In the genomic region with DNA sequence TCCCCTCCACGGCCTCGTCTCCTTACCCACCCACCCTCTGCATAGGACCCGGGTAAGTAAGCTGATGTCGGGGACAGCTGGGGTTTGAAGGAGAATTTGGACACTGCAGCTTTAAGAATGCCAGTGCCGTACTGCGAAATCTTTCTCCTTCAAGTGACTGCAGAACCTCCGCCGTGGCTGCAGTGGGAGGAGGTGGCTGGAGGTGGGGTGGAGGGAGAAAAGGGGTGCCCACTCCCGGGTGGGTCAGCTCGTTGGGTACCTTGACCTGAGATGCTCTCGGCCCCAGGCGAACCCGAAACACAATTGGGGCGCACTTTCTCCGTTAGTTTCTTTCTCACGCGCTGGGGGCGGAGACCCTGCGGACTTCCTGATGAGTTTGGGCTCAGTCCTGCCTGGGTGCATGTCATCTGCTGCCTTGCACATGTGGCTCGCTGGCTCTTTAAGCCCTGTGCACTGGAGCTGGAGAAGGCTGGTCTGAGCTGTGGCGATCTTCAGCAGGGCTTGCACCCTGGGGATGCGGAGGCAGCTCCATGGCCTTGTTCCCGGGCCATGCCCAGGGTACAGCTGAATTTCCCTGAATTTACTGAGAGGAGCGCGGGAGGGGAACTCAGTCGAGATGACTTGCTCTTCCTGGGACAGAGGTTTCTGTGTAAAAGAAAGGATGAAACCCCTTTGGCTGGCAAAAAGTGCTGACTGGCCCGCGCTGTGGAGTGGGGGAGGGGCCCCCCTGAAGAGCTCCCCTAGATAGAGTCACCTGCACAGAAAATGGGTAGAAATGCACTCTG, we compare ENCODE assay signal across 8 mouse cellular contexts. TPM values are rescaled to one million over a fixed set of nuclear protein-coding genes. Genes with fewer than 3 reads are reported as not detected.
DNase-seq lines count a peak whose midpoint lies in the region; ATAC-seq and TF ChIP-seq lines count a peak whose summit lies in the region.

No protein-coding gene starts in this region.

- peak overlapping the region; percentile 76 for H3K9ac ChIP-seq in heart, embryonic 13.5 days
- H3K9ac ChIP-seq in midbrain, embryonic 16.5 days (ENCODE audit: low read depth, low read length), result peak overlapping the region; percentile 58

- TF ChIP-seq POLR2A in cerebellum, adult 2 months (IDR thresholded peaks at IDR 0.05; ENCODE audit: borderline replicate concordance, insufficient read depth, low read length), result peak; percentile 45; the same call in 1 of the 2 replicates

- peak overlapping the region; percentile 76 for H3K27ac ChIP-seq in cerebellum, adult 2 months (ENCODE audit: insufficient read depth, low read length)
- H3K27ac ChIP-seq in heart, embryonic 13.5 days (replicated peaks), result no peak overlapping the region
- no peak overlapping the region for H3K27ac ChIP-seq in midbrain, embryonic 16.5 days (ENCODE audit: low read length)

- no peaks in the 10 kb centered on the region for H3K36me3 ChIP-seq in heart, embryonic 13.5 days
- no peaks in the 10 kb centered on the region for H3K36me3 ChIP-seq in midbrain, embryonic 16.5 days (ENCODE audit: control insufficient read depth, insufficient read depth, low read length)

- intact Hi-C loops in left cerebral cortex, postnatal 25 days (cut with DNase I), result loop anchor here (1.0 kb wide), 1 partner anchor 189 kb away; no protein-coding TSS in a partner anchor

- peak; percentile 61 to 82 for DNase-seq in adrenal gland, adult (ENCODE audit: inconsistent age in 2 of 2, low spot score in 1 of 2)
- DNase-seq in adrenal gland, adult 18-20 months (ENCODE audit: low spot score in 2 of 2), result no peak
- DNase-seq in 3134 (ENCODE audit: extremely low read depth, insufficient read length, low spot score), result peak; percentile 68
- DNase-seq in cerebellum, adult 2 months, result peak; percentile 73 to 79
- DNase-seq in left cerebral cortex, postnatal 25 days (ENCODE audit: low spot score in 2 of 2), result peak; percentile 47 to 74
- DNase-seq in yolk sac, embryonic 10.5 days (ENCODE audit: low spot score), result peak; percentile 38

- under 1% methylated on average over 28 of the region's 28 CpGs for WGBS in cerebellum, adult 2 months
- 1% methylated on average over 28 of the region's 28 CpGs for WGBS in heart, embryonic 13.5 days
- WGBS in midbrain, embryonic 16.5 days, result under 1% methylated on average over 28 of the region's 28 CpGs

- H3K4me1 ChIP-seq in cerebellum, adult 2 months (ENCODE audit: control insufficient read depth, insufficient read depth, low read length), result peaks cover 18% of the 10 kb centered on the region
- peaks cover 40% of the 10 kb centered on the region for H3K4me1 ChIP-seq in heart, embryonic 13.5 days
- peaks cover 28% of the 10 kb centered on the region for H3K4me1 ChIP-seq in midbrain, embryonic 16.5 days (ENCODE audit: control insufficient read depth, insufficient read depth, low read length)

- H3K27me3 ChIP-seq in cerebellum, adult 2 months (ENCODE audit: control insufficient read depth, insufficient read depth, low read length), result no peaks in the 10 kb centered on the region
- H3K27me3 ChIP-seq in heart, embryonic 13.5 days (replicated peaks), result peaks cover 87% of the 10 kb centered on the region
- H3K27me3 ChIP-seq in midbrain, embryonic 16.5 days (ENCODE audit: control insufficient read depth, insufficient read depth, low read depth, low read length), result peaks cover 59% of the 10 kb centered on the region

- no peaks in the 10 kb centered on the region for H3K9me3 ChIP-seq in heart, embryonic 13.5 days
- H3K9me3 ChIP-seq in midbrain, embryonic 16.5 days (replicated peaks; ENCODE audit: control insufficient read depth, low read length, poor library complexity, severe bottlenecking), result no peaks in the 10 kb centered on the region

- TF ChIP-seq CTCF in cerebellum, adult 2 months (IDR thresholded peaks at IDR 0.05; ENCODE audit: borderline replicate concordance, insufficient read depth, low read depth, low read length), result no peak

- peak overlapping the region; percentile 92 for H3K4me2 ChIP-seq in heart, embryonic 13.5 days
- peak overlapping the region; percentile 92 for H3K4me2 ChIP-seq in midbrain, embryonic 16.5 days (ENCODE audit: low read length)

- peak overlapping the region; percentile 83 for H3K4me3 ChIP-seq in cerebellum, adult 2 months (replicated peaks; ENCODE audit: insufficient read depth, low read depth, low read length)
- peak overlapping the region; percentile 62 for H3K4me3 ChIP-seq in heart, embryonic 13.5 days
- peak overlapping the region; percentile 46 for H3K4me3 ChIP-seq in midbrain, embryonic 16.5 days (ENCODE audit: low read depth, low read length)

- no peak for ATAC-seq in heart, embryonic 13.5 days (ENCODE audit: extremely low read depth, insufficient number of reproducible peaks, low FRiP score, low TSS enrichment)
- peak; percentile 64 for ATAC-seq in midbrain, embryonic 16.5 days

RNA-seq across cellular contexts. Expression of gene H6pd, which starts 21.8 kb away (rescaled TPM):
- total RNA-seq in adrenal gland, adult 18-20 months (2021), result 100 to 1,000 TPM; 122 to 137 TPM
- 11.6 and 14.1 TPM in 2 replicates for polyA plus RNA-seq in cerebellum, adult 2 months (2012; rRNA removed)
- polyA plus RNA-seq in heart, embryonic 13.5 days (2015; fragmentation: Nextera tagmentation; extraction: Ambion mirVana), result 10.2 and 10.6 TPM in 2 replicates
- 10 to 100 TPM; 10.8 to 12.0 TPM for total RNA-seq in left cerebral cortex, postnatal 25 days (2021)
- 2.5 and 3.1 TPM in 2 replicates for polyA plus RNA-seq in midbrain, embryonic 16.5 days (2015; fragmentation: Nextera tagmentation; extraction: Ambion mirVana)

RNA-seq across cellular contexts. Expression of gene Gpr157, which starts 56.5 kb away (rescaled TPM):
- 1 to 10 TPM; 1.1 to 1.6 TPM for total RNA-seq in adrenal gland, adult 18-20 months (2021)
- 2.9 and 3.1 TPM in 2 replicates for polyA plus RNA-seq in cerebellum, adult 2 months (2012; rRNA removed)
- 2.6 and 2.7 TPM in 2 replicates for polyA plus RNA-seq in heart, embryonic 13.5 days (2015; fragmentation: Nextera tagmentation; extraction: Ambion mirVana)
- total RNA-seq in left cerebral cortex, postnatal 25 days (2021), result 1 to 10 TPM; 1.1 to 1.4 TPM
- polyA plus RNA-seq in midbrain, embryonic 16.5 days (2015; fragmentation: Nextera tagmentation; extraction: Ambion mirVana), result 0.26 and 0.34 TPM in 2 replicates

Comparison
In these comparisons a context has a peak if more than half of its experiments do, and no peak if none do; other contexts are left out.
1. DNase-seq: peak in adrenal gland, adult (2 of 2), 3134 (single experiment), cerebellum, adult 2 months (2 of 2), left cerebral cortex, postnatal 25 days (2 of 2) and yolk sac, embryonic 10.5 days (single experiment); none in adrenal gland, adult 18-20 months (0 of 2).
2. Peak in every context shown above with its lines, with median percentiles within 50 percentile points of each other: H3K4me3 ChIP-seq.